Mouse (Mus musculus): ENCODE data around the gene Ophn1.

The Ophn1 gene

GRCm38 (mm10) chrX:98890406-98891116, at the start of gene Ophn1:
TSS of gene Ophn1 (minus strand) at chrX:98891025.
- DNase-seq (ENCODE audit: low read depth in 2 of 2, low spot score in 2 of 2) = no peak

GRCm38 (mm10) chrX:98937555-98938294, 46.9 kb upstream of the Ophn1 start:
- peak; percentile 83 to 87 for DNase-seq (ENCODE audit: low read depth in 2 of 2, low spot score in 2 of 2)

GRCm38 (mm10) chrX:98936707-98937554, 46.1 kb upstream of the Ophn1 start:
- peak; percentile 95 for DNase-seq (ENCODE audit: low read depth in 2 of 2, low spot score in 2 of 2)

GRCm38 (mm10) chrX:98936101-98936500, 45.3 kb upstream of the Ophn1 start, which contains the start of gene Yipf6:
TSS of gene Yipf6 (plus strand) at chrX:98936316.
- no peak for DNase-seq (ENCODE audit: low read depth in 2 of 2, low spot score in 2 of 2)

- DNase-seq (ENCODE audit: low read depth in 2 of 2, low spot score in 2 of 2) = peak in 1 of 2 experiments; percentile 16
Observed at GRCm38 (mm10) chrX:98919423-98919822, 28.6 kb upstream of the Ophn1 start.

- DNase-seq (ENCODE audit: low read depth in 2 of 2, low spot score in 2 of 2) = no peak
Observed at GRCm38 (mm10) chrX:98908910-98909309, 18.1 kb upstream of the Ophn1 start.

GRCm38 (mm10) chrX:98904226-98904625, 13.4 kb upstream of the Ophn1 start:
- no peak for DNase-seq (ENCODE audit: low read depth in 2 of 2, low spot score in 2 of 2)

GRCm38 (mm10) chrX:98898307-98898706, 7.5 kb upstream of the Ophn1 start:
- no peak for DNase-seq (ENCODE audit: low read depth in 2 of 2, low spot score in 2 of 2)

GRCm38 (mm10) chrX:98890072-98890405, 786 bp downstream of the Ophn1 start:
- DNase-seq (ENCODE audit: low read depth in 2 of 2, low spot score in 2 of 2) = no peak

- no peak for DNase-seq (ENCODE audit: low read depth in 2 of 2, low spot score in 2 of 2)
Observed at GRCm38 (mm10) chrX:98881983-98882382, 8.8 kb downstream of the Ophn1 start.

GRCm38 (mm10) chrX:98881085-98881484, 9.7 kb downstream of the Ophn1 start:
- no peak for DNase-seq (ENCODE audit: low read depth in 2 of 2, low spot score in 2 of 2)

GRCm38 (mm10) chrX:98880314-98880713, 10.5 kb downstream of the Ophn1 start:
- no peak for DNase-seq (ENCODE audit: low read depth in 2 of 2, low spot score in 2 of 2)

- no peak for DNase-seq (ENCODE audit: low read depth in 2 of 2, low spot score in 2 of 2)
Observed at GRCm38 (mm10) chrX:98875144-98875543, 15.7 kb downstream of the Ophn1 start.

GRCm38 (mm10) chrX:98874086-98874485, 16.7 kb downstream of the Ophn1 start:
- DNase-seq (ENCODE audit: low read depth in 2 of 2, low spot score in 2 of 2) = no peak

- DNase-seq (ENCODE audit: low read depth in 2 of 2, low spot score in 2 of 2) = no peak
Observed at GRCm38 (mm10) chrX:98872064-98872463, 18.8 kb downstream of the Ophn1 start.

- DNase-seq (ENCODE audit: low read depth in 2 of 2, low spot score in 2 of 2) = no peak
Observed at GRCm38 (mm10) chrX:98870541-98870940, 20.3 kb downstream of the Ophn1 start.

- DNase-seq (ENCODE audit: low read depth in 2 of 2, low spot score in 2 of 2) = no peak
Observed at GRCm38 (mm10) chrX:98869735-98870134, 21.1 kb downstream of the Ophn1 start.

GRCm38 (mm10) chrX:98869165-98869564, 21.7 kb downstream of the Ophn1 start:
- DNase-seq (ENCODE audit: low read depth in 2 of 2, low spot score in 2 of 2) = no peak

GRCm38 (mm10) chrX:98860167-98860566, 30.7 kb downstream of the Ophn1 start:
- no peak for DNase-seq (ENCODE audit: low read depth in 2 of 2, low spot score in 2 of 2)

GRCm38 (mm10) chrX:98856046-98856445, 34.8 kb downstream of the Ophn1 start:
- DNase-seq (ENCODE audit: low read depth in 2 of 2, low spot score in 2 of 2) = no peak

- DNase-seq (ENCODE audit: low read depth in 2 of 2, low spot score in 2 of 2) = no peak
Observed at GRCm38 (mm10) chrX:98850869-98851268, 40.0 kb downstream of the Ophn1 start.

- no peak for DNase-seq (ENCODE audit: low read depth in 2 of 2, low spot score in 2 of 2)
Observed at GRCm38 (mm10) chrX:98841606-98842005, 49.2 kb downstream of the Ophn1 start.

Data from CD8-positive naive resting alpha-beta T cell, adult 2 months (primary cell).